Mouse (Mus musculus) embryonic facial prominence, embryonic 13.5 days (tissue): ENCODE results near the gene Nufip1. TPM values are rescaled to one million over a fixed set of nuclear protein-coding genes. Genes with fewer than 3 reads are reported as not detected.

ENCODE experiments used
- polyA plus RNA-seq: library from polyadenylated mRNA; unstranded; fragments of >200 nt; fragmentation: Nextera tagmentation; extraction: Ambion mirVana; gene quantifications from 2 replicates; pipeline ENCODE4 v1.2.1, GENCODE M21; 2015

The Nufip1 gene
- polyA plus RNA-seq, 1 experiment from 2014 or later: 18.0 TPM

Other genes starting within 250 kb of the Nufip1 start
- gene Kctd4, start 155.9 kb upstream of the Nufip1 start, polyA plus RNA-seq: 1.2 and 1.6 TPM in 2 replicates
- gene Gtf2f2, start 100.0 kb upstream of the Nufip1 start, polyA plus RNA-seq: 39.0 and 39.4 TPM in 2 replicates
- gene Gpalpp1, start 131 bp upstream of the Nufip1 start, polyA plus RNA-seq: 12.7 and 14.0 TPM in 2 replicates